Mouse (Mus musculus): ENCODE measurements at regions not wholly inside any gene's neighbourhood (a gene's known extent, or its start where the extent isn't known, plus 50 kb on each side); places are given as distances from the start of the nearest gene placed in this dataset.
A peak's percentile ranks its signal among the peaks of the same experiment; 100 is the strongest.
"Not testable (repeated sequence)": the region's sequence is repeated elsewhere in the genome, so short reads cannot be mapped to it uniquely, and the experiment has no call there.

- no peak for DNase-seq (ENCODE audit: low spot score in 2 of 2)
Observed at GRCm38 (mm10) chr10:11515144-11515543, 171.9 kb downstream of the Epm2a start.

GRCm38 (mm10) chr10:11517122-11517521 lies 173.9 kb downstream of the Epm2a start:
- no peak for DNase-seq (ENCODE audit: low spot score in 2 of 2)

DNA sequence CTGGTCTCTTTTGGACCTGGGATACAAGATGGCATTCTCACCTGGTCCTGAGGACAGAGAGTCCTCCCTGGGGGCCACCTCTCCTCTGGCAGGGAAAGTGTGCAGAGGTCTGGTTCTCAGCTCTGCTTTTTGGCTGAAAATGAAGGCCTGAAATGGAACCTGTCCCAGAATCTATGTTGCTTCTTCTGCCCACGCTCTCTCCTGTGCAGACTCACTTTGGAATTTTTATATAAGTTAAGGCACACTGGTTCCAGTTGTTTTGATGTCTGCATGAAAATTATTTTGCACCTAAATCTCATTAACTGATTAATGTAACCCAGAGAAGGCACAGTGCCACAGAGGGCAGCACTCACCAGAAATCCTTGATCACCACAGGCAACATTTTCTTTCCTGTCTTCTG lies 188.1 kb downstream of the Epm2a start:
- no peak for DNase-seq (ENCODE audit: low spot score in 2 of 2)

GRCm38 (mm10) chr10:11555376-11555775 lies 212.2 kb downstream of the Epm2a start:
- not testable (repeated sequence) for DNase-seq (ENCODE audit: low spot score in 2 of 2)

GRCm38 (mm10) chr10:11570523-11571055 lies 227.4 kb downstream of the Epm2a start:
- no peak for DNase-seq (ENCODE audit: low spot score in 2 of 2)

GRCm38 (mm10) chr10:11608451-11608850 lies 265.2 kb downstream of the Epm2a start:
- no peak for DNase-seq (ENCODE audit: low spot score in 2 of 2)

GRCm38 (mm10) chr10:11609092-11609491 lies 265.9 kb downstream of the Epm2a start:
- DNase-seq (ENCODE audit: low spot score in 2 of 2): not testable (repeated sequence)

DNA sequence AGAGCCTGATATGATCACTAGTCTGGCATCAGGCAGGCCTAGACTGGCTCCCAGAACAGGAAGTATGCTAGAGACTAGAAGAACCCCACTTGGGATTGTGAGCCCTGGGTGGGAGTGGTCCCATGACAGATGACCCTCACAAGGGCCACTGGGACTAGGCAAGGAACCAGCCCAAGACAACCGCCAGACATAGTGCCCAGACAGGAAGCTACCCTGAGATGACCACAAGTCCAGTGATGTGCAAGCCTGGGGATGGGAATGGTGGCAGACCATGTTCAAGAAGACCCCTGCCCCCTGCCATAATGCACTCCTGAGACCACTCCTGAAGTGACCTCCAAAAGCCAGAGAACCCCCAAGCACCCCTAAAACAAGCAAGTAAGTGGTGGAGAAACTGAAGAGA lies 304.9 kb downstream of the Epm2a start:
- DNase-seq (ENCODE audit: low spot score in 2 of 2): no peak

DNA sequence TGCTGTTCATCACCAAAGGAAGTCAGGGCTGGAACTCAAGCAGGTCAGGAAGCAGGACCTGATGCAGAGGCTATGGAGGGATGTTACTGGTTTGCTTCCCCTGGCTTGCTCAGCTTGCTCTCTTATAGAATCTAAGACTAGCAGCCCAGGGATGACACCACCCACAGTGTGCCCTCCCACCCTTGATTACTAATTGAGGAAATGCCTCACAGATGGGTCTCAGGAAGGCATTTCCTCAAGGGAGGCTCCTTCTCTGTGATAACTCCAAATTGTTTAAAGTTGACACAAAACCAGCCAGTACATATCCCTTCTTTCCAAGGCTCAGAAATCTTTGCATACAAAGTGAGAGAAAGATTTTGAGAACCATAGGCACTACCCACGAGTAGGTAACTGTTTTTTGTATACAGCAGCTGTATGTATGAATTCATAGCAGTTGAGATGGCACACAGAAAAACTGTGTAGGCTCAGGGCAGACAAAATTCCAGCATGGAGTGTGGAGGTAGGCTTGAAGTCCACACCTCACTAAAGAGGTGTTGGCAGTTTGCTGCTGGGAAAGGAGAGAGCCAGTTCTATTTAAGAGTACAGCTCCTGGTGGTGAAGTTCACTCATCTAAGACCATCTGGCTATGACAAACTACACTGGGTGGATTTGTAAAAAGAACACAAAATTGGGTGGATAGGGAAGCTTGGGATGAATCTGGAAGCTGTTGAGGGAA lies 317.0 kb downstream of the Epm2a start:
- DNase-seq (ENCODE audit: low spot score in 2 of 2): peak in 1 of 2 experiments; percentile 79

DNA sequence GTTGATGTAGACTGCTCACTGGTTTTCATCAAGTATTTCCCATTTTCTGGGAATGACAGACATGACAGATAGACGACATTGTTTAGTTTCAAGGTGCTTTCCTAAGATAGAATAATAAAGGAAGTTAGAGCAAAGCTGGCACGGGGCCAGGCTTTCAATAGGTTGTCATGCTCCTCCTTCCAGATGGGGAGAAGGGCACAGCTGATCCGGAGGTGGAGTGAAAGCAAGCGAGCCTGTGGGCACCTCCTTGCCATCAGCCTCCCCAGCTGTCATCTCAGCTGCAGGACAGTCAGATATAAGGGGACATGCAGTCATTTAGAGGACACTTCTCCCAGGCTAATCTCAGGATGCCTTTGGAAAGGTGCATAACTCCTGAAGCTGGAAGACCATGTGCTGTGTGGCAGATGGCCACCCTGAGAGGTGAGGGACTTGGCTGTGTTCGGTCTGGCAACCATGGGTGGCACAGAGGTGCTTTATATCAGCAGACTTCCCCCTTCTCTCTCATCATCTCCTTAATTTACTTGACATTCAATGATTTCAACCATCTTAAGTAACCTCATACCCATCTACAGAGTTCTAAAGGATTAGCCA lies 318.6 kb downstream of the Epm2a start:
- peak in 1 of 2 experiments; percentile 70 for DNase-seq (ENCODE audit: low spot score in 2 of 2)

- DNase-seq (ENCODE audit: low spot score in 2 of 2): no peak
Observed at GRCm38 (mm10) chr10:11709742-11710141, 366.5 kb downstream of the Epm2a start.

DNA sequence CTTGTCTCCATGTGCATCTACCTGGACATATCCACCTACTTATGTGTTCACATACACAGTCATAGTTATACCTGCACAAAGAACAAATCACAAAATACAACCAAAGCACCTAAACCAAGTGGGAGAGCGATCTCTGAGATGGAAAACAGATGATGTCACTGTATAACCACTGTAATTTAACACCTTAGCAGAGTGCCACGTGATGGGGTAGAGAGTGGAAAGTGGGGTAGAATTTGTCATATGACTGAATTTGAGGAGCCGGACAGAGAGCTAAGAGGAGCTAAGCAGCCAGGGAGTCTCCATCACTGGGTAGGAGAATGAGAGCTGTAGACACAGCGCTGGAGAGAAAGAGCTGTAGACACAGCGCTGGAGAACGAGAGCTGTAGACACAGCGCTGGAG lies 381.6 kb downstream of the Epm2a start:
- DNase-seq (ENCODE audit: low spot score in 2 of 2): no peak

DNA sequence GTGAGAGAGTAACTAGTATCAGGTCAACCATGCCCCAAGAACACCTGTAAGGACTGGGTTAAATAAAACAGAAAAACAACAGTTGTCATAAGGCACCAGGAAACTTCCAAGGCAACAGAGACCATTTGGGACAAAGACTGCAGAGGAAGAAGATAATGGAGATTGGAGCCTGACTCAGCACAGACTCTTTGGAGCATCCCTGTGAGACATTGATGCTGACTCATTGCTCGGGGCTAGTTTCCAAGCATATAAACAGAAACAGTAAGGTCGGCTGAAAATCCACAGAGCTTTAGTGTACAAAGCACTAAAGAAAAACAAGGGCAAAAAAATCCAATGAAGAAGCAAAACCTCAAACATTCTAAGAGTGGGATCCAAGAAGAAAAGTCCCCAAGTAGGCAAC lies 386.3 kb downstream of the Epm2a start:
- DNase-seq (ENCODE audit: low spot score in 2 of 2): no peak

DNA sequence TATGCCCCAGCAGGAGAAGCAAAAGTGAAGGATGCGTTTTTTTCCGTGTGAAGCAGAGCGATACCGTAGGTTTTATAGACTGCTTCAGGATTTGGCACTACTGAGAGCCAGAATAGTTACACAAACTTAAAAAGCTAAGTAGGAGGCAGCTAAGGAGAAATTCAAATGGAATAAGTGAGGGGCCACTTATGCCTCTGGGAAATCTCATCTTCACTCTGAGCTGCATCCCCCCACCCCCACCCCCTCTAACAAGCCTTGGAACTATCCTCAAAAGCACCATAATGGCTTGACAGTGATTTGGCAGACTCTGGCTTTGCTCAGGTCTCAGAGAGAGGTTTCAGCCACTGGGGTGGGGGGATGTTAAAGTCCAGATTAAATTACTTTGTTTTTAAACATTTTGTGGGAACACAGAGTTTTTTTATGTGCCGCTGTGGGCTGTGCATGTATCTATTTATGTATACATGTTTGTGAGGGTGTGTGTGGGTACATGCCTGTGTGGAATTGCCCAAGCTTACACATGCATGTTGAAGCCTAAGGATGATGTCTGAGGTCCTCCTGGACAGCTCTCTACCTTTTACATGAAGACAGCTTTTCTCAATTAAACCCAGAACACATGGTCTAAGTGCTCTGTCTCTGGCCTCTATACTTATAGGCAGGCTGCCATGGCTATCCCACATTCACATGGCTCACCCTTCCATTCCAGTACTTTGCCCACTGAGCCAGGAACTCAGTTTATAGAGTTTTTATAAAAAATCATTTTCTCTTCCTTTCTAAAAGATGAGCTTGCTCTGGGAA lies 396.6 kb downstream of the Epm2a start:
- no peak for DNase-seq (ENCODE audit: low spot score in 2 of 2)

- DNase-seq (ENCODE audit: low spot score in 2 of 2): no peak
Observed at GRCm38 (mm10) chr10:11745587-11745986, 402.4 kb downstream of the Epm2a start.

GRCm38 (mm10) chr10:11746959-11747358 lies 403.8 kb downstream of the Epm2a start:
- DNase-seq (ENCODE audit: low spot score in 2 of 2): no peak

DNA sequence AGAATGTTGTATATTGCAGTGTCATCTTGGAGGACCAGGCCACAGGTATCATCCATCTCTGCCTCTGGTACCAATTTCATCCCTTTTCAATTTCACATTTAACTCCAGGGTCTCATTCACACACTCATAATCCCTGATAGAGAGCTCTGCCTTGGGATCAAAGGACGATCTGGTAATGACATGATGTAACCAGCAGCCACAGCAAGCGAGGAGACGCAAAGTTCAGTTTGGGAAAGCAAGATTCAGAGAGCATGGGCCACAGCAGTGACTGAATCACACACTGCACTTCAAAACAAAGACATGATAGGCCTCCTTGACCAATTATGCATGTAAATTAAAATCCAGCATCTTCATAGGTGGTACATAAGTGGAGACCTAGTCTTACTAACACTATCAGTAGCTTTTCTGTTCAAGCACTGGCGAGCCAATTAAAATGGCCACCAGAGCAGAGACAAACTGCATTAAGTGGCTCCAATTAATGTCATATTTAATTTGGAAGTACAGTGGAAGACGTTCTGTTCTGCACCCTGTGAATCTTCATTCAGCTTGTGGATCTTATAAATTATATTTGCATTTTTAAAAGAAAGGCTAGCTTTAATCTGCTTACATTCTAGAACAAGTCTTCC lies 412.0 kb downstream of the Epm2a start:
- no peak for DNase-seq (ENCODE audit: low spot score in 2 of 2)

GRCm38 (mm10) chr10:11777894-11778293 lies 434.7 kb downstream of the Epm2a start:
- no peak for DNase-seq (ENCODE audit: low spot score in 2 of 2)

DNA sequence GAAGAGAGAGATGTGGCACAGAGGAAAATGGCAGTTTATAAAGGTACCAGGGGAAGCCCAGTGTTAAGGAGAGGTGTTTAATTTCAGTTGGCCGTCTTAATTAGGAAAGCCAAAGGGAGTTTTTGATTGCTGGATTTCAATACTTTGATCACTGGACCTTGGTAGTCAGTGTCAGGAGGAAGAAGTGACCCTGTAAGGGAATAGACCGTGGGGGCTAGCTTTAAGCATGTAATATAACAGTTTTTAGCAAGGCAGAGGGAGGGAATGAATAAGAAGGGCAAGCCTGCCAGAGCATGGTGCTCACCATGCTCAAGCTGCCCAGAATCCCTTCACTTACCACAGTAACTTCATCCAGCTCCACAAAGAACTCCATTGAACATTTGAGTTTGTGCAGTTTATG lies 437.1 kb downstream of the Epm2a start:
- no peak for DNase-seq (ENCODE audit: low spot score in 2 of 2)

DNA sequence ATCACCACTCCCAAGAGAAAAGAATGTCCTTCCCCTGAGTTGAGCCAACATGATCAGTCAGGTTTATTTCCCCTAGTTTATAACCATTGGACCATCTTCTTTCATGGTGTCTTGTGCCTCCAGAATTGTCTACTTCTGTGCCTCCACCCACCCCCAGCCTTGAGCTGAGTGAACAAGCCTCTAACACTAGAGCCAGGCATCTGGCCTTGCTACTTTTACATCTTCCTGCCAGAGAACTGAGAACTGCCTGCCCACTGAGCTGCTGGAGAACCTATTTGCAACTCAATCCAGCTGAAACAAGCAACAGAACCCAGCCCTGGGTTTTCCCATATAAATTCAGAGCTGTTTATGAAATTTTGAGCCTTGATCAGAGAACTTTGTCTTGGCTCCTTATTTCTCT lies 444.0 kb downstream of the Epm2a start:
- peak in 1 of 2 experiments; percentile 54 for DNase-seq (ENCODE audit: low spot score in 2 of 2)

DNA sequence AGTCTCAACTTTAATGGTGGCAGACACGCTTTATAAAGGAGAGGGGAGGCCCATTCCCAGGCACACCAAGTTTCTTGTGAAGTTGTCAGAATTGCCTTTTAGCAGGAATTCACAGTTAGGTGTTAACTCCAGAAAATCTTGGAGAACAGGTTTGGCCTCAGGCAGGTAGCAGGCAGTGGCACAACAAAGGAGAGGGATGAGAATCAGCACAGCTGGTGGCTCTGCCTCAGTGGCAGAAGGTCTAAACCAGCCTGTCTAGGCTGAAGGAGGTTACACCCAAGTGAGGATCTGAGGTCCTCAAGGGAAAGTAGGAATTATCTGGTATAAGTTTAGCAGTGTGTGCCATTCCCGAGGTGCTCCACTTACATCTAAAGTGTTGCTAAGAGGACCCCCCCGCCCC lies 456.3 kb downstream of the Epm2a start:
- DNase-seq (ENCODE audit: low spot score in 2 of 2): no peak
